Mouse (Mus musculus) left cerebral cortex, postnatal 25 days (tissue): ENCODE results near the gene Trim11. TPM values are rescaled to one million over a fixed set of nuclear protein-coding genes. Genes with fewer than 3 reads are reported as not detected.

Experiments used
- DNase-seq, 2 experiments: peaks; one replicate each; pipeline ENCODE4 v3.0.0; 2022; ENCODE audit warnings: low spot score in 2 of 2, mixed read lengths in 1 of 2
- intact Hi-C: fragments of 180-260 bp; cut with DNase I; formaldehyde crosslinking; loops from one replicate; pipeline ENCODE4 v1.15.1; 2025
- total RNA-seq, 2 experiments: library from RNA; stranded (reverse); gene quantifications; 2 replicates each; pipeline ENCODE4 v1.2.3; 2021

The Trim11 gene
- total RNA-seq, 2 experiments from 2014 or later: 21.5 to 23.7 TPM

GRCm38 (mm10) chr11:58977607-58978026 lies 276 bp upstream of the Trim11 start:
- intact Hi-C loops: no loop called here
- no peak for DNase-seq

GRCm38 (mm10) chr11:58978706-58979030 lies 775 bp downstream of the Trim11 start:
- intact Hi-C loops: no loop called here
- DNase-seq: no peak

GRCm38 (mm10) chr11:58979183-58979582 lies 1.3 kb downstream of the Trim11 start:
- intact Hi-C loops: no loop called here
- DNase-seq: no peak

GRCm38 (mm10) chr11:58979661-58980060 lies 1.8 kb downstream of the Trim11 start:
- intact Hi-C loops: no loop called here
- DNase-seq: no peak

- DNase-seq: no peak
- intact Hi-C loops: no loop called here
Measured at GRCm38 (mm10) chr11:58980381-58980990, 2.6 kb downstream of the Trim11 start.

- intact Hi-C loops: no loop called here
- peak; percentile 79 to 87 for DNase-seq
Measured at GRCm38 (mm10) chr11:58981541-58982447, 3.9 kb downstream of the Trim11 start.

GRCm38 (mm10) chr11:58982471-58983097 lies 4.7 kb downstream of the Trim11 start:
- no peak for DNase-seq
- intact Hi-C loops: no loop called here

GRCm38 (mm10) chr11:58983691-58984341 lies 5.9 kb downstream of the Trim11 start:
- DNase-seq: no peak
- intact Hi-C loops: no loop called here

- no peak for DNase-seq
- intact Hi-C loops: no loop called here
Measured at GRCm38 (mm10) chr11:58984657-58985056, 6.8 kb downstream of the Trim11 start.

GRCm38 (mm10) chr11:58985299-58985917 lies 7.5 kb downstream of the Trim11 start:
- intact Hi-C loops: no loop called here
- DNase-seq: no peak

GRCm38 (mm10) chr11:58989166-58989565 lies 11.3 kb downstream of the Trim11 start:
- no peak for DNase-seq
- intact Hi-C loops: no loop called here

- intact Hi-C loops: no loop called here
- DNase-seq: no peak
Measured at GRCm38 (mm10) chr11:58990141-58990540, 12.2 kb downstream of the Trim11 start.

- peak; percentile 36 to 52 for DNase-seq
- intact Hi-C loops: no loop called here
Measured at GRCm38 (mm10) chr11:58990794-58991193, 12.9 kb downstream of the Trim11 start.

- intact Hi-C loops: no loop called here
- no peak for DNase-seq
Measured at GRCm38 (mm10) chr11:58991911-58992310, 14.0 kb downstream of the Trim11 start.

GRCm38 (mm10) chr11:58993091-58993670 lies 15.3 kb downstream of the Trim11 start:
- intact Hi-C loops: no loop called here
- no peak for DNase-seq

GRCm38 (mm10) chr11:58994337-58994826 lies 16.5 kb downstream of the Trim11 start:
- peak in 1 of 2 experiments; percentile 45 for DNase-seq
- intact Hi-C loops: no loop called here

GRCm38 (mm10) chr11:58995061-58995806 lies 17.3 kb downstream of the Trim11 start:
- DNase-seq: no peak
- intact Hi-C loops: no loop called here

- peak in 1 of 2 experiments; percentile 55 for DNase-seq
- intact Hi-C loops: no loop called here
Measured at GRCm38 (mm10) chr11:58995807-58996370, 18.0 kb downstream of the Trim11 start.
